Mouse (Mus musculus) urinary bladder, postnatal 25 days (tissue): Measurements from ENCODE around the gene Cyp4a31.
"Not testable (repeated sequence)": the region's sequence is repeated elsewhere in the genome, so short reads cannot be mapped to it uniquely, and the experiment has no call there.

Experiments
- DNase-seq: peaks from one replicate; pipeline ENCODE4 v3.0.0; 2022; ENCODE audit warnings: low spot score

The Cyp4a31 gene

DNA sequence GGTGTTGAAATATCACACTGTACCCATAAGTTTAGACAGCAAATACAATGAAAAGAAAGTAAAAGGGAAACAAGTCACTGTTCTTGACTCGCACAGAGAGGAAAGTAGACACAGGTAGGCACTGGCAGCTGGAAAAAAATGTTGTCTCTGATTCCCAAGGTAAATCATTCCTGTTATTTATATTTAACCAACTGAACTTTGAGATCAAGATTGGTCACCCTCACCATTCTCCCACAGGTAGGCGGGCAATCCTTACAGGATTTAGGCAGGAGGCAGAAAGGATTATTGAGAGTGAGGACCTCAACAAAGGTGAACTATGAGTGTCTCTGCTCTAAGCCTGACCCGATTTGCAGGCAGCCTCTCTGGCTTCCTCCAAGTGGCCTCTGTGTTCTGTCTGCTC is at the start of gene Cyp4a31:
TSS of gene Cyp4a31 (plus strand) at position 249 of the 400 bp plus-strand sequence.
- DNase-seq, result no peak

DNA sequence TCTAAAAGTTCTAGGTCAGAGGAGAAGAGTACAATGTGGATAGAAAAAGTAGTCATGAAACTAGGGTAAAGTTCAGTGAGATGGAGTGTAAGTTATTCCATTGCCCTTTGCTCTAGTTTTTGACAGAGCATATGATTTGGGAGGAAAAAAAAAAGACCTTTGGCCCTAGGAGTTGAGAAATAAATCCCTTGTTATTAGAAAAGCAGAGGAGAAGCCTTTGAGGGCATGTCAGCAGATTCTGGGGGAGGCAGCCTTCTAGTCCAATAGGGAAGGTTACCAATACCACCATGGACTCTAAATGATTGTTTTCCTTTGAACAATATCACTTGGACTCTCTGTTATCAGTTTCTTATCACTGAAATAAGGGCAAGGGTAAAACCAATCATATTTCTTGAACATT is 49.5 kb upstream of the Cyp4a31 start:
- DNase-seq, result not testable (repeated sequence)

GRCm38 (mm10) chr4:115518000-115518399 is 45.4 kb upstream of the Cyp4a31 start, which contains the start of gene Cyp4a10:
TSS of gene Cyp4a10 (plus strand) at chr4:115518264.
- not testable (repeated sequence) for DNase-seq

- no peak for DNase-seq
These were observed 44.0 kb upstream of the Cyp4a31 start for GRCm38 (mm10) chr4:115519444-115519843.

- no peak for DNase-seq
These were observed 41.7 kb upstream of the Cyp4a31 start for GRCm38 (mm10) chr4:115521766-115522165.

- no peak for DNase-seq
These were observed 18.3 kb upstream of the Cyp4a31 start for GRCm38 (mm10) chr4:115545101-115545500.

DNA sequence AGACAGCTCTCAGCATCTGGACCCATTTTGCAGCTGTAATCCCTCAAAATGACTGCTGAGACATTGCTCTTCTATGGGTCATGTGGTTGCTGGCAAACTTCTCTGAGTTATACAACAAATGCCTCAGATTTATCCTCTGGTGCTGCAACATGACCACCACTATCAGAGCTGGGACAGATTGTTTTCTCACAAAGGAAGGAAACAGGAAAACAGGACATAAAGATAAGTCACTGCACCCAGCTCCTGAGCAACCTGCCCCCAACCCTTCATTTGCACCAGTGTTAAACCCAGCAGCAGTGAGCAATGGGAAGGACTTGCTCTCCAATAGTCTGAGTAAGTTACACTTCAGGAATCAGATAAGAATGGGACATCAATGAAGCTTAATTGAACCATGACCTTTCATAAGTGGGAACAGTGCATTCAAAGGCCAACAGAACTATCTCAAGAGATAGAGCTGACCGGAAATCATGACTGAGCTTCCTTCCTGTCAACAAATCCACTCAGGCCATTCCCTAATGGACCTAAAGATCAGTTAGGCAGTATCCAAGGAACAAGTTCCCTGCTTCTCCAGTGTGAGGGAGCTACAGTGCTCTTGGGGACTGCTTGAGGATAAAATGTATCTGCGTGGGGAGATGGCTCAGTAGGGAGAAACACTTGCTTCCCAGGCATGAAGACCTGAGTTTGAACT is 17.2 kb upstream of the Cyp4a31 start:
- DNase-seq, result no peak

- no peak for DNase-seq
These were observed 10.7 kb upstream of the Cyp4a31 start for GRCm38 (mm10) chr4:115552726-115553125.

- no peak for DNase-seq
These were observed 7.9 kb upstream of the Cyp4a31 start for GRCm38 (mm10) chr4:115555513-115555912.

GRCm38 (mm10) chr4:115557861-115558561 is 5.4 kb upstream of the Cyp4a31 start:
- no peak for DNase-seq

DNA sequence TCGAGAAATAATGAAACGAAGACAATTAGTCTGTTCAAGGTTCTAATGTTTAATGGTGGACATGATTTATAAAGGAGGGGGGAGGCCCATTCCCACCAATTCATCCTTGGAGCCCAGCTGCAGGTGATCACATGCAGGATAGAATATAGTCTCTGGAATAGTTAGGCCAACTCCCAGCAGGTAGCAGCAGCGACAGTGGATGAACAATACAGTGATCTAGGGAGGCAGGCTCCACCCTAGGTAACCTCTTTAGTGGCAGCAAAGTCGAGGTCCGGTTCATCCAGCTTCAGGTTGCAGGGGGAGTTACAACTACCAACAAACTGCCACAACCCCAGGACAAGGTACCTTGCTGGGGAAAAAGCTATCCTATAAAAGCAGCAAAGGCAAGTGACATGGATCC is 2.2 kb upstream of the Cyp4a31 start:
- not testable (repeated sequence) for DNase-seq

DNA sequence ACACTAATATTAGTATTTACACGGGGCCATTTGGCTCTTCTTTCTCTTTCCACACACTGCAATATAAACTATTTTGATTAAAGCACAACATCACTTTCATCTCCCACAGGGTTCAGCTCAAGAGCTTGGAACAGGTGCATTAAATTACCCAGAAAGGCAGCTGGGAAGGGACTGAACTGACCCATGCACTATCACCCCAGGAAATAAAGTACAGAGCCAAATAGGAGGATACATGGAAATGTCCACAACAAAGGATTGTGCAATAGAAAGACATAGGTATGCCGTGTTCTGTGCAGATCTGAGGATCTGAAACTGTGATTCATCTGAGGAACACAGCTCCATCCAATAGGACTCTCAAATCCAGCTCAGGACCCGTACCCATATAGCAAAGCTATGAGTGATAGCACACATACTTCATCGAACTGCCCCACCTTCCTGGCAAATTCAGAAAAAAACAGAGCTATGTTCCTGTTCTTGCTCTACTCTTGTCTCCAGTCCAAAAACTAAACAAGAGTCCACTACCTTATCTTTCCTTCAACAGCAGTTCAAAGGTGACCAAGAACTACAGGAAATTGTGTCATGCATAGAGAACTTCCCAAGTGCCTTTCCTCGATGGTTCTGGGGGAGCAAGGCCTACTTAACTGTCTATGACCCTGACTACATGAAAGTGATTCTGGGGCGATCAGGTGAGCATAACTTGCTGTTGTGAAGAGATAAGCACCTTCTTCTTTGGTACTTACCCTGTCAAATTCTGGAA is 1.2 kb downstream of the Cyp4a31 start:
- not testable (repeated sequence) for DNase-seq

- DNase-seq, result no peak
These were observed 11.8 kb downstream of the Cyp4a31 start for GRCm38 (mm10) chr4:115575255-115575654.

GRCm38 (mm10) chr4:115575776-115576175 is 12.3 kb downstream of the Cyp4a31 start:
- DNase-seq, result no peak

DNA sequence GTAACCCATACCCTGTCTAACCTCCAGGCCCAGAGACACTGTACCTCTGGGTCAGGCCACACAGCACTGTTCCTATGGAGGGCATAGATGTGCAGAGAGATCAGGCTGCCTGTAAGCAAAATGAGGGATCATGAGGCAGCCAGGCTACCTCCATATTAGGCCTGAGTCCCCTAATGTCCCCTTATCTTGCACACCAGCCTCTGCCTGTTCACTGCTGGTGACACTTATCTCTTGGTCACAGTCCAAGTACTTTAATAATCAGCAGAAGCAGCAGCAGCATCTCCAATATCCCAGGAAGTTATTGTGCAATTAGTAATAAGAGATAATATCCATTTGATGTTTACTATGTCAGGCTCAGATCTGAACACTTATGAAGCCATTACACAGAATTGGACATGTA is 19.6 kb downstream of the Cyp4a31 start:
- no peak for DNase-seq

GRCm38 (mm10) chr4:115596357-115596756 is 32.9 kb downstream of the Cyp4a31 start:
- DNase-seq, result no peak

DNA sequence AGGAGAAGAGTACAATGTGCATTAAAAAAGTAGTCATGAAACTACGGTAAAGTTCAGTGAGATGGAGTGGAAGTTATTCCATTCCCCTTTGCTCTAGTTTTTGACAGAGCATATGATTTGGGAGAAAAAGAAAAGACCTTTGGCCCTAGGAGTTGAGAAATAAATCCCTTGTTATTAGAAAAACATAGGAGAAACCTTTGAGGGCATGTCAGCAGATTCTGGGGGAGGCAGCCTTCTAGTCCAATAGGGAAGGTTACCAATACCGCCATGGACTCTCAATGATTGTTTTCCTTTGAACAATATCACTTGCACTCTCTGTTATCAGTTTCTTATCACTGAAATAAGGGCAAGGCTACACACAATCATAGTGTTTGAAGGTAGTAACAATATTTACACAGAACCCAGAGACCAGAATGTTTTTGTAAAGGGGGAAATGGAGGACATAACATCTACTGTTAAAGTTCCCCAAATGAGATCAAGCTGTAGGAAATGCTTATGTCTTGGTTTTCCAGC is 33.4 kb downstream of the Cyp4a31 start:
- DNase-seq, result no peak

DNA sequence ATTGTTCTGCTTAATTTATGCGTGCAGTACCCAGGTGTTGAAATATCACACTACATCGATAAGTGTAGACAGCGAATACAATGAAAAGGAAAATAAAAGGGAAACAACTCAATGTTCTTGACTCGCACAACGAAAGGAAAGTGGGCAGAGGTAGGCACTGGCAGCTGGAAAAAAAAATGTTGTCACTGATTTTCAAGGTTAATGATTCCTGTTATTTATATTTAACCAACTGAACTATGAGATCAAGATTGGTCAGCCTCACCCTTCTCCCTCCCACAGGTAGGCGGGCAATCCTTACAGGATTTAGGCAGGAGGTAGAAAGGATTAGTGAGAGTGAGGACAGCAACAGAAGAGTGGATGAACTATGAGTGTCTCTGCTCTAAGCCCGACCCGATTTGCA is 37.2 kb downstream of the Cyp4a31 start, which contains the start of gene Cyp4a32:
TSS of gene Cyp4a32 (plus strand) at position 359 of the 400 bp plus-strand sequence.
- DNase-seq, result not testable (repeated sequence)

DNA sequence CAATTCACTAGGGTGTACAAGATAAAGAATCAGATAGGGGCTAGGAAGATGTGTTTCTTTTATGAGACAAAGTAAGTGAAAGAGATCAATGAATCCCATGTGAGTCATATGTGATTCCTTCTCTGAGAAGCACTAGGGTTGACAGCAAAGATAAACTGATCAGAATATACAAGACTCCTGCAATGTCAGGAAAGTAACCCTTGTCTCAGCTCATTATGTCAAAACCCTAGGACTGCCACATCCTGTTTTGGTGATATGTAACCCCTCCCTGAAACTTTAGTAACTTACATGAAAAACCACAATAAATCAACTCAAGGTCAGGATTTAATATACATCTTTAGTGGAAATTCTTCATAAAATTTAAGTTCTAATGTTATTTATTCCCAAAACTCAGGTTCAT is 50.6 kb downstream of the Cyp4a31 start:
- DNase-seq, result no peak

- not testable (repeated sequence) for DNase-seq
These were observed 62.1 kb downstream of the Cyp4a31 start for GRCm38 (mm10) chr4:115625560-115625959.
